Mouse (Mus musculus) myocyte (in vitro differentiated cells): ENCODE data around the gene Cxcr4. TPM values are rescaled to one million over a fixed set of nuclear protein-coding genes. Genes with fewer than 3 reads are reported as not detected.

Experiments
- H3K27me3 ChIP-seq: one replicate; pipeline ENCODE4 v1.6.1; 2011; ENCODE audit not compliant: control insufficient read depth, insufficient read depth, insufficient read length
- H3K36me3 ChIP-seq: one replicate; pipeline ENCODE4 v1.6.1; 2011; ENCODE audit not compliant: control insufficient read depth, insufficient read depth
- H3K4me2 ChIP-seq: one replicate; pipeline ENCODE4 v1.6.1; 2011; ENCODE audit warnings: low read depth, control low read depth
- H3K4me3 ChIP-seq: one replicate; pipeline ENCODE4 v1.5.1; 2011; ENCODE audit warnings: mild to moderate bottlenecking, control low read depth, moderate library complexity
- H3K79me2 ChIP-seq: one replicate; pipeline ENCODE4 v1.6.1; 2011; ENCODE audit not compliant: control insufficient read depth, insufficient read depth
- H3ac ChIP-seq: one replicate; pipeline ENCODE4 v1.6.1; 2011; ENCODE audit not compliant: control insufficient read depth, insufficient read length
- CEBPB ChIP-seq: IDR thresholded peaks from 2 replicates; pipeline ENCODE4 v1.6.1; 2011; ENCODE audit warnings: mild to moderate bottlenecking, moderate library complexity; ENCODE audit not compliant: poor library complexity, insufficient read depth, severe bottlenecking
- E2F4 ChIP-seq: IDR thresholded peaks from one replicate; pipeline ENCODE4 v1.6.1; 2011; ENCODE audit warnings: mild to moderate bottlenecking, control low read depth, moderate library complexity; ENCODE audit not compliant: insufficient read depth
- MAX ChIP-seq: IDR thresholded peaks from one replicate; pipeline ENCODE4 v1.6.1; 2011; ENCODE audit warnings: low read depth, mild to moderate bottlenecking, control low read depth
- MYOD1 ChIP-seq, 3 experiments: IDR thresholded peaks; one replicate each; pipeline ENCODE4 v1.6.1; 2011; ENCODE audit warnings: control low read depth in 2 of 3, low read depth in 2 of 3, mild to moderate bottlenecking in 2 of 3, moderate library complexity in 1 of 3; ENCODE audit not compliant: insufficient read length in 2 of 3, control insufficient read depth in 1 of 3
- MYOG ChIP-seq, 3 experiments: IDR thresholded peaks; one replicate each; pipeline ENCODE4 v1.6.1; 2011; ENCODE audit warnings: control low read depth in 2 of 3, low read depth in 2 of 3, mild to moderate bottlenecking in 2 of 3; ENCODE audit not compliant: insufficient read length in 2 of 3, control insufficient read depth in 1 of 3, insufficient read depth in 1 of 3
- POLR2A ChIP-seq: IDR thresholded peaks from one replicate; pipeline ENCODE4 v1.6.1; 2011; ENCODE audit warnings: low read depth, mild to moderate bottlenecking, control low read depth, moderate library complexity; ENCODE audit not compliant: insufficient read length
- POLR2AphosphoS2 ChIP-seq: IDR thresholded peaks from one replicate; pipeline ENCODE4 v1.6.1; 2011; ENCODE audit warnings: low read depth, control low read depth; ENCODE audit not compliant: insufficient read length
- REST ChIP-seq: IDR thresholded peaks from one replicate; pipeline ENCODE4 v1.6.1; 2011; ENCODE audit warnings: mild to moderate bottlenecking, control low read depth, moderate library complexity; ENCODE audit not compliant: insufficient read depth, insufficient read length
- SRF ChIP-seq: IDR thresholded peaks from one replicate; pipeline ENCODE4 v1.6.1; 2011; ENCODE audit warnings: low read depth; ENCODE audit not compliant: control insufficient read depth, insufficient read length
- TCF12 ChIP-seq: IDR thresholded peaks from one replicate; pipeline ENCODE4 v1.6.1; 2011; ENCODE audit warnings: mild to moderate bottlenecking, control low read depth; ENCODE audit not compliant: poor library complexity, insufficient read depth, severe bottlenecking
- TCF3 ChIP-seq: IDR thresholded peaks from one replicate; pipeline ENCODE4 v1.6.1; 2011; ENCODE audit warnings: low read depth, control low read depth; ENCODE audit not compliant: insufficient read length
- USF1 ChIP-seq: IDR thresholded peaks from one replicate; pipeline ENCODE4 v1.6.1; 2011; ENCODE audit warnings: low read depth, mild to moderate bottlenecking, control low read depth, moderate library complexity
- polyA plus RNA-seq: library from polyadenylated mRNA; unstranded; fragments of >200 nt; fragmentation: generic; extraction: Trizol; gene quantifications from one replicate; pipeline ENCODE4 v1.2.1, GENCODE M21; 2012; ENCODE audit warnings: missing spikeins

Cxcr4 gene
- polyA plus RNA-seq, 1 experiment: 5.1 TPM

GRCm38 (mm10) chr1:128557953-128558352 is 34.1 kb downstream of the Cxcr4 start:
- no peaks in the 10 kb centered on the region for H3K79me2 ChIP-seq
- H3K27me3 ChIP-seq: no peaks in the 10 kb centered on the region
- H3K4me3 ChIP-seq: no peak overlapping the region

GRCm38 (mm10) chr1:128552545-128552944 is 39.5 kb downstream of the Cxcr4 start:
- Histone ChIP-seq H3K36me3 (no peaks in the 10 kb centered on the region), H3K79me2 (no peaks in the 10 kb centered on the region), H3K4me3 (no peak overlapping the region), H3K27me3 (no peaks in the 10 kb centered on the region), H3ac (no peak overlapping the region), H3K4me2 (no peak overlapping the region)
- TF ChIP-seq CEBPB (no peak), E2F4 (no peak), MAX (no peak), POLR2A (no peak), MYOD1 (IDR thresholded peaks at IDR 0.05; ENCODE audit: control insufficient read depth in 1 of 3, insufficient read length in 2 of 3, low read depth in 2 of 3) (no peak), REST (no peak), TCF12 (no peak), MYOG (IDR thresholded peaks at IDR 0.05; ENCODE audit: control insufficient read depth in 1 of 3, insufficient read depth in 1 of 3, insufficient read length in 2 of 3, low read depth in 2 of 3) (no peak), USF1 (no peak), POLR2AphosphoS2 (no peak), SRF (no peak), TCF3 (no peak)

More at GRCm38 (mm10) chr1:128557953-128558352, 34.1 kb downstream of the Cxcr4 start:
- no peak overlapping the region for H3ac ChIP-seq
- no peak overlapping the region for H3K4me2 ChIP-seq
- no peaks in the 10 kb centered on the region for H3K36me3 ChIP-seq
- TF ChIP-seq USF1: no peak
- no peak for TF ChIP-seq E2F4
- TF ChIP-seq REST: no peak
- no peak for TF ChIP-seq TCF12
- TF ChIP-seq MYOD1 (IDR thresholded peaks at IDR 0.05; ENCODE audit: control insufficient read depth in 1 of 3, insufficient read length in 2 of 3, low read depth in 2 of 3): no peak
- no peak for TF ChIP-seq CEBPB
- TF ChIP-seq POLR2A: no peak
- TF ChIP-seq POLR2AphosphoS2: no peak
- TF ChIP-seq TCF3: no peak
- TF ChIP-seq SRF: no peak
- TF ChIP-seq MAX: no peak
- no peak for TF ChIP-seq MYOG (IDR thresholded peaks at IDR 0.05; ENCODE audit: control insufficient read depth in 1 of 3, insufficient read depth in 1 of 3, insufficient read length in 2 of 3, low read depth in 2 of 3)

- H3K36me3 ChIP-seq: no peaks in the 10 kb centered on the region
- no peak overlapping the region for H3ac ChIP-seq
- H3K4me2 ChIP-seq: no peak overlapping the region
- H3K27me3 ChIP-seq: no peaks in the 10 kb centered on the region
- H3K79me2 ChIP-seq: no peaks in the 10 kb centered on the region
- TF ChIP-seq MYOD1 (IDR thresholded peaks at IDR 0.05; ENCODE audit: control insufficient read depth in 1 of 3, insufficient read length in 2 of 3, low read depth in 2 of 3) (peak in 2 of 3 experiments; percentile 9 to 40), E2F4 (no peak)
- H3K4me3 ChIP-seq: no peak overlapping the region
These were observed 40.2 kb downstream of the Cxcr4 start for GRCm38 (mm10) chr1:128551743-128552397.

DNA sequence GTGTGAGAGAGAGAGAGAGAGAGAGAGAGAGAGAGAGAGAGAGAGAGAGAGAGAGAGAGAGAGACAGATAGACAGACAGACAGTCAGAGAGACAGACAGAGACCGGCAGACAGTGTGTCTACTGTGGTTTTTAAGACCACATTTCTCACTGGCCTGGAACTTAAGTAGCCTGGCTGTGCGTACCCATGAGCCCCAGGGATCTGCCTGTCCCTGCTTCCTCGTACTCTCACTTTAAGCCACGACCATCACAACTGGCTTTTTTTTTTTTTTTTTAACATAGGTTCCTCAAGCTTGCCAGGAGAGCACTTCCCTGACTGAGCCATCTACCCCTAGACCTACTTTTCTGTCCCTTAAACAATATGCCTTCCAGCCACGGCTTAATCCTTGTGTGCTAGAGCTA is 42.7 kb downstream of the Cxcr4 start:
- H3K36me3 ChIP-seq: no peaks in the 10 kb centered on the region
- TF ChIP-seq MAX (no peak), USF1 (no peak), REST (no peak), SRF (no peak), MYOG (IDR thresholded peaks at IDR 0.05; ENCODE audit: control insufficient read depth in 1 of 3, insufficient read depth in 1 of 3, insufficient read length in 2 of 3, low read depth in 2 of 3) (no peak), POLR2AphosphoS2 (no peak), TCF3 (no peak)
- H3K4me2 ChIP-seq: peak overlapping the region; percentile 45
- no peak overlapping the region for H3K4me3 ChIP-seq
- no peaks in the 10 kb centered on the region for H3K27me3 ChIP-seq
- H3K79me2 ChIP-seq: no peaks in the 10 kb centered on the region
- no peak overlapping the region for H3ac ChIP-seq

GRCm38 (mm10) chr1:128549007-128549406 is 43.1 kb downstream of the Cxcr4 start:
- no peaks in the 10 kb centered on the region for H3K79me2 ChIP-seq
- no peaks in the 10 kb centered on the region for H3K27me3 ChIP-seq
- peak overlapping the region; percentile 45 for H3K4me2 ChIP-seq
- H3K4me3 ChIP-seq: no peak overlapping the region
- TF ChIP-seq MAX (no peak), TCF3 (no peak), USF1 (no peak), TCF12 (no peak), POLR2AphosphoS2 (no peak), E2F4 (no peak), MYOD1 (IDR thresholded peaks at IDR 0.05; ENCODE audit: control insufficient read depth in 1 of 3, insufficient read length in 2 of 3, low read depth in 2 of 3) (no peak), REST (no peak), POLR2A (no peak), MYOG (IDR thresholded peaks at IDR 0.05; ENCODE audit: control insufficient read depth in 1 of 3, insufficient read depth in 1 of 3, insufficient read length in 2 of 3, low read depth in 2 of 3) (no peak), SRF (no peak), CEBPB (no peak)
- H3ac ChIP-seq: no peak overlapping the region
- no peaks in the 10 kb centered on the region for H3K36me3 ChIP-seq
